Mouse (Mus musculus): ENCODE data around the gene Lrg1. TPM values are rescaled to one million over a fixed set of nuclear protein-coding genes. Genes with fewer than 3 reads are reported as not detected.

Lrg1 gene
- polyA plus RNA-seq, 1 experiment: 16.1 TPM

GRCm38 (mm10) chr17:56074097-56074826, 47.5 kb downstream of the Lrg1 start:
- 7% methylated on average over 22 of the region's 22 CpGs for WGBS
- TF ChIP-seq POLR2A (IDR thresholded peaks at IDR 0.05; ENCODE audit: low read depth, low read length) (no peak), CTCF (conservative IDR thresholded peaks at IDR 0.05; ENCODE audit: insufficient read depth, insufficient read length, low read depth, low read length) (no peak)

GRCm38 (mm10) chr17:56072243-56072642, 49.6 kb downstream of the Lrg1 start:
- 86% methylated on average over 5 of the region's 5 CpGs for WGBS
- H3K36me3 ChIP-seq (ENCODE audit: control insufficient read depth, insufficient read depth, low read length): peaks cover 1% of the 10 kb centered on the region
- H3K27ac ChIP-seq (ENCODE audit: insufficient read depth, low read depth, low read length): no peak overlapping the region
- no peak overlapping the region for H3K4me3 ChIP-seq (ENCODE audit: insufficient read depth, low read depth, low read length)
- DNase-seq: no peak
- H3K4me1 ChIP-seq (ENCODE audit: control insufficient read depth, insufficient read depth, low read length): peaks cover 8% of the 10 kb centered on the region
- no peaks in the 10 kb centered on the region for H3K27me3 ChIP-seq (replicated peaks; ENCODE audit: control insufficient read depth, insufficient read depth, low read length)
- TF ChIP-seq CTCF (conservative IDR thresholded peaks at IDR 0.05; ENCODE audit: insufficient read depth, insufficient read length, low read depth, low read length) (no peak), POLR2A (IDR thresholded peaks at IDR 0.05; ENCODE audit: low read depth, low read length) (no peak)

More at GRCm38 (mm10) chr17:56074097-56074826, 47.5 kb downstream of the Lrg1 start:
- Histone ChIP-seq H3K4me3 (ENCODE audit: insufficient read depth, low read depth, low read length) (peak overlapping the region; percentile 95), H3K36me3 (ENCODE audit: control insufficient read depth, insufficient read depth, low read length) (peaks cover 1% of the 10 kb centered on the region), H3K4me1 (ENCODE audit: control insufficient read depth, insufficient read depth, low read length) (peaks cover 11% of the 10 kb centered on the region), H3K27me3 (replicated peaks; ENCODE audit: control insufficient read depth, insufficient read depth, low read length) (no peaks in the 10 kb centered on the region), H3K27ac (ENCODE audit: insufficient read depth, low read depth, low read length) (peak overlapping the region; percentile 98)
- peak; percentile 90 for DNase-seq

- peaks cover 8% of the 10 kb centered on the region for H3K4me1 ChIP-seq (ENCODE audit: control insufficient read depth, insufficient read depth, low read length)
- H3K27me3 ChIP-seq (replicated peaks; ENCODE audit: control insufficient read depth, insufficient read depth, low read length): no peaks in the 10 kb centered on the region
- TF ChIP-seq CTCF (conservative IDR thresholded peaks at IDR 0.05; ENCODE audit: insufficient read depth, insufficient read length, low read depth, low read length) (no peak), POLR2A (IDR thresholded peaks at IDR 0.05; ENCODE audit: low read depth, low read length) (no peak)
- DNase-seq: no peak
- no peak overlapping the region for H3K4me3 ChIP-seq (ENCODE audit: insufficient read depth, low read depth, low read length)
- H3K27ac ChIP-seq (ENCODE audit: insufficient read depth, low read depth, low read length): no peak overlapping the region
- peaks cover 1% of the 10 kb centered on the region for H3K36me3 ChIP-seq (ENCODE audit: control insufficient read depth, insufficient read depth, low read length)
Measured at GRCm38 (mm10) chr17:56071126-56071525, 50.7 kb downstream of the Lrg1 start.

Other genes with a start within 250 kb of the Lrg1 start
- 0.37 and 0.56 TPM in 2 replicates for gene Zfp119a, start 243.1 kb downstream of the Lrg1 start, polyA plus RNA-seq (2012; rRNA removed)
- gene Zfp959, start 229.9 kb downstream of the Lrg1 start, polyA plus RNA-seq (2012; rRNA removed): 0.86 and 1.9 TPM in 2 replicates
- gene Zfp119b, start 172.5 kb downstream of the Lrg1 start, polyA plus RNA-seq (2012; rRNA removed): 0.46 and 0.69 TPM in 2 replicates
- gene Ebi3, start 169.4 kb downstream of the Lrg1 start, polyA plus RNA-seq (2012; rRNA removed): 3.1 and 3.5 TPM in 2 replicates
- gene Yju2, start 162.9 kb downstream of the Lrg1 start, polyA plus RNA-seq (2012; rRNA removed): 7.2 and 7.7 TPM in 2 replicates
- 22.4 and 31.3 TPM in 2 replicates for gene Shd, start 151.5 kb downstream of the Lrg1 start, polyA plus RNA-seq (2012; rRNA removed)
- 0.36 and 0.48 TPM in 2 replicates for gene Fsd1, start 135.5 kb downstream of the Lrg1 start, polyA plus RNA-seq (2012; rRNA removed)
- gene Stap2, start 116.4 kb downstream of the Lrg1 start, polyA plus RNA-seq (2012; rRNA removed): 20.1 and 22.6 TPM in 2 replicates
- 98.3 and 116 TPM in 2 replicates for gene Mpnd, start 116.3 kb downstream of the Lrg1 start, polyA plus RNA-seq (2012; rRNA removed)
- 48.7 and 56.7 TPM in 2 replicates for gene Sh3gl1, start 85.4 kb downstream of the Lrg1 start, polyA plus RNA-seq (2012; rRNA removed)
- gene Chaf1a, start 81.6 kb downstream of the Lrg1 start, polyA plus RNA-seq (2012; rRNA removed): 1.0 and 1.2 TPM in 2 replicates
- 75.6 and 90.3 TPM in 2 replicates for gene Ubxn6, start 47.0 kb downstream of the Lrg1 start, polyA plus RNA-seq (2012; rRNA removed)
- gene Hdgfl2, start 42.4 kb downstream of the Lrg1 start, polyA plus RNA-seq (2012; rRNA removed): 29.1 and 33.5 TPM in 2 replicates
- gene Plin4, start 12.2 kb downstream of the Lrg1 start, polyA plus RNA-seq (2012; rRNA removed): 14.4 and 23.3 TPM in 2 replicates
- 8.4 and 10.1 TPM in 2 replicates for gene Plin5, start 4.4 kb downstream of the Lrg1 start, polyA plus RNA-seq (2012; rRNA removed)
- 3.8 and 4.1 TPM in 2 replicates for gene Sema6b, start 18.3 kb upstream of the Lrg1 start, polyA plus RNA-seq (2012; rRNA removed)
- gene Tnfaip8l1, start 40.5 kb upstream of the Lrg1 start, polyA plus RNA-seq (2012; rRNA removed): 1.7 and 2.7 TPM in 2 replicates
- gene Mydgf, start 61.9 kb upstream of the Lrg1 start, polyA plus RNA-seq (2012; rRNA removed): 60.6 and 71.7 TPM in 2 replicates
- 35.6 and 40.9 TPM in 2 replicates for gene Dpp9, start 96.9 kb upstream of the Lrg1 start, polyA plus RNA-seq (2012; rRNA removed)
- gene Fem1a, start 134.8 kb upstream of the Lrg1 start, polyA plus RNA-seq (2012; rRNA removed): 23.7 and 28.2 TPM in 2 replicates
- gene Ticam1, start 154.8 kb upstream of the Lrg1 start, polyA plus RNA-seq (2012; rRNA removed): 33.3 and 34.7 TPM in 2 replicates
- gene Plin3, start 170.9 kb upstream of the Lrg1 start, polyA plus RNA-seq (2012; rRNA removed): 34.8 and 43.1 TPM in 2 replicates
- gene Arrdc5, start 178.3 kb upstream of the Lrg1 start, polyA plus RNA-seq (2012; rRNA removed): not detected in 2 replicates
- gene Uhrf1, start 181.3 kb upstream of the Lrg1 start, polyA plus RNA-seq (2012; rRNA removed): 1.2 and 2.3 TPM in 2 replicates
- 21.6 and 24.9 TPM in 2 replicates for gene Kdm4b, start 204.1 kb upstream of the Lrg1 start, polyA plus RNA-seq (2012; rRNA removed)